Mouse (Mus musculus): ENCODE results near the gene Tinf2.

The Tinf2 gene

DNA sequence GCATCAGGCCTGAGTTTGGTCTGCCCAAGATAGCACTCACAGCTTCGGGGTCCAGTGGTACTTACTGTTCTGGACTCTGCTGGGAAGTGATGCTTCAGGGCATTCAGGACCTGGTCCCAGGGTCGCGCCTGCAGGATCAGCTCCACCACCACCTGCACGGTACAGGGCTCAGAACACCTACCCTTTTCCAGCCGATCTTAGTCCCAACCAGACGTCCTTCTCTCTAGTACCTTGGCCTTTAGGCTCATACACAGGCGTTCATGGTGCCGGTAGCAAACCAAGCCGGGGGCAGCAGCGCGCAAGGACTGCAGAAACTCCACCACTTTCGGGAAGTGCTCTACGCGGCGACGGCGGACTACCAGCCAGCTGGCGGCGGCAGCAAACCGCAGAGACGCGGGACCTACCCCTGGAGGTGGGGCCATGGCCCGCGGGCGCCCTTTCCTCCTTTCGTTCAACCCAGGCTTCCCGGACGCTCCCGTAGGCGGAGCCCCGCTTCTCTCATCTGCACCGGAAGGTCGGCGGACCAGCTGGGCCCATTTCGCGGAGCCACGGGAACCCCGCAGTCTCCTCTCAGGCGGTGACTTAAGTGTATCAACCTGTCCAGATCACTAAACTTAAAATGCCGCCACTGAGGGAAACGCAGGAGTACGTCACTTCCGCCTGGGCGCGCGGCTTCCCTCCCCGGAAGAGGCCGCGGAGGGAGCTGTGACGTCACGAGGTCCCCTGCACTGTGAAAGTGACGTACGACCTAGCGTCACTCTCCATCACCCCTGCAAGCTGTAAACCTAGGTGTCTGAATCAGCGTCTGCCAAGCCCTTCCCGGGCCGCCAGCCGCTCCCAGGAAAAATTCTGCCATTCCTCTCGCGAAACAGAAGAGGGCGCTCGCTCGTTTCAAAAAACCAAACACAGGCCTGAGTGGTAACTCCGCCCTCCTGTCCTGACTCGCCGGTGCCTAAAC, at the start of gene Tinf2:
Tinf2 (minus strand) TSS at position 661 of the 958 bp plus-strand sequence.
- peak; percentile 96 for DNase-seq (ENCODE audit: low read depth, low spot score)

GRCm38 (mm10) chr14:55730531-55731032, 49.0 kb upstream of the Tinf2 start:
- no peak for DNase-seq (ENCODE audit: low read depth, low spot score)

- DNase-seq (ENCODE audit: low read depth, low spot score), result no peak
Observed at GRCm38 (mm10) chr14:55730116-55730515, 48.5 kb upstream of the Tinf2 start.

- DNase-seq (ENCODE audit: low read depth, low spot score), result no peak
Observed at GRCm38 (mm10) chr14:55727889-55728685, 46.5 kb upstream of the Tinf2 start.

GRCm38 (mm10) chr14:55726261-55726660, 44.6 kb upstream of the Tinf2 start:
- no peak for DNase-seq (ENCODE audit: low read depth, low spot score)

DNA sequence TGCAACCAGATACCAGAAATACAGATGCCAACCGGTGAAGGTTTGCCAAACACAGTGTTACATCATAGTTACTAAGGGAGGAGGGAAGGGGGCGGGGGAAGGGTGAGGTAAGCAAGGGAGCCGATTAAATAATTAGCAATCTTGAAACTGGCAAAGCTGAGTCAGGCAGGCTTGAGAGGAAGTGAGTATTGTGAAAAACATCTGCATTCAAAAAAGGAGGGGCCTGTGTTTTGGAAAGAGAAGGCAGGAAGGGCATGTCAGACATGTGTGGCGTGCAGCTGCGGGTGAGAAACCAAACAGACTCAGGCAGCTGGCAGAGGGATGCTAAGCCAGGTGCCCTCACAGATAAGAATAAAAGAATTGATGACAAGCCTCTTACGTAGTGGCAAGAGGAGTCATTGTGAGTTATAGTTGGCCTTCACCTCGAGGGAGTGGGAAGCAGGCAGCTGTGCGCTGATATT, 42.8 kb upstream of the Tinf2 start:
- DNase-seq (ENCODE audit: low read depth, low spot score), result no peak

DNA sequence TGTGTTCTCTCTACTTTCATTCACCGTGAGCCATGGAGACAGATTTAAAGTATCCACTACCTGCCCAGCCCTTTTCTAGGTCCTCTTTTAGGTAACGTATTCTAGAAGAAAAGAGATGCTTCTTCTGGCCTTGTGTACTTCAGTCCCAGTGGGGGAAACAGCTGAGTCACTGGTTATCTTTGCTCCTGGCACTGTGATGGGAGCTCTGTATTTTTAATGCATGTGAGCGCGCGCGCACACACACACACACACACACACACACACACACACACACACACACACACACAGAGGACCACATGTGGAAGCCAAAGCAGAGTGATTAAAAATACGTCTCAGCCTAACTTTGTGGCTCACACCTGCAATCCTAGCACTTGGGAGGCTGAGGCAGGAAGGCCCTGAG, 41.8 kb upstream of the Tinf2 start:
- DNase-seq (ENCODE audit: low read depth, low spot score), result no peak

GRCm38 (mm10) chr14:55722438-55722945, 40.9 kb upstream of the Tinf2 start:
- DNase-seq (ENCODE audit: low read depth, low spot score), result no peak

DNA sequence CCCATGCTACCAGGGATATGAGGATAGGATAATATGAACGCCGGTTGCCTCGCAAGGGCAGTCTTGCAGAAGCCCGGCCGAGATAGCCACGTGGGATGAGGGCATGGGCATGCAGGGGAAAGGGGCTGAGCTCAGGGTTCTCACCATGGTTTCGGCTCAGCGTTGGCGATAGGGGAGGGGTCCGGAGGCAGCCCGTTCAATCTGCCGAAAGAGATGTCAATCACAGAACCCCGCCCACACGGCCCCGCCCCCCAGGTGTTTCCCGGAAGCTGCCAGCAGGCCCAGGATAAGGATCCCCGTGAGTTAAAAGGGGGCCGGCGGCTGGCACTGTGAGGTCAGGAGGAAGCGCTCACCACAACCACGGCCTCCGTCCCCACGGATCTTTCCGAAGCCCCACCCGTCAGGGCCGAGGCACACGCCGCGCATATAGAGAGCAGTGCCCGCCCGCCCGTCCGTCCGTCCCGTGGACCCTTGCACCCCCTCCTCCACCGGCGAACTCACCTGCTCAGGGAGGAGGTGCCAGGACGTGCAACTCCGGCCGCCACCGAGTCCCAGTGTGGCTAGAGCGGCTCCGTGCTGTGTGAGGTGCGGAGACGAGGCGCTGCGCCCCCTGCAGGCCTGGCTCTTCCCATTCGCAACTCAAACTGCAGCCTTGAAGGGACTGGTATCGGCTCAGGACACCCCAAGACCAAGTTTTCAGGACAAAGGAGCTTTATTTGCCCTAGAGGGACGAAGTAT, 40.2 kb upstream of the Tinf2 start, which contains the start of gene Rabggta:
Rabggta (minus strand) TSS at position 564 of the 738 bp plus-strand sequence.
- peak; percentile 90 for DNase-seq (ENCODE audit: low read depth, low spot score)

DNA sequence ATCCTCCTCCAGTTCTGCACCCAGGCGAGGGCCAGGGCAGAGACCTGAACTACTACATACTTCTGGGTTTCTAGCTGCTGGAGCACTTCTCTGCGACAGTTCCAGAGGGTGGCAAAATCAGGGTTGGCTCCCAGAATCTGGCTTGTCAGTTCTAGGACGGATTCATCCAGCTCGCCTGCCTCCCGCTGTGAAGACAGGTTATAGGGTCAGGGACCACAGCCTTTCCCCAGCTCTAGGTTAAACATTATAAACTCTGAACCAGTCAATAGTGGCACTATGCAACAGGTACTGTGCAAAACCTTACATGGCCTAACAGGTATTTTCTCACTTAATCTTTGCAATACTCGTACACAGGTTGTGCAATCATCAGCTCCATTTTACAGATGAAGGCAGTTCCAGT, 39.5 kb upstream of the Tinf2 start:
- no peak for DNase-seq (ENCODE audit: low read depth, low spot score)

- DNase-seq (ENCODE audit: low read depth, low spot score), result no peak
Observed at GRCm38 (mm10) chr14:55720666-55721065, 39.0 kb upstream of the Tinf2 start.

DNA sequence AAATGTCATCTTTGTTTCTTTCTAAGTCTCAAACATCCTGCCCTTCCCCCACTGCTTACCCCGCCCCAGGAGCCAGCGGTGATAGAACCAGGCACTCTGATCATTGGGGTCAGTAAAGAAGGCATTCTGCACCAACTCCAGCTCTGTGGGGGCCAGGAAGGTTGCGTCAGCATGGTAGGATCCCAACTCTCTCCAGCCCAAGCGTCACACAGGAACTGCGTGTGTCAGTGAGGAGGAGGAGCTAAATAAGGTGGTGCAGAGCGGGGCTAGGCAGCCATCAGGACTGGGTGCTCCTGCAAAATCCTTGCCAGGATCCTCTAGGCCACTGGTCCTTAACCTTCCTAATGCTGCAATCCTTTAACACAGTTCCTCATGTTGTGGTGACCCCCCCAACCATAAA, 38.1 kb upstream of the Tinf2 start:
- DNase-seq (ENCODE audit: low read depth, low spot score), result no peak

DNA sequence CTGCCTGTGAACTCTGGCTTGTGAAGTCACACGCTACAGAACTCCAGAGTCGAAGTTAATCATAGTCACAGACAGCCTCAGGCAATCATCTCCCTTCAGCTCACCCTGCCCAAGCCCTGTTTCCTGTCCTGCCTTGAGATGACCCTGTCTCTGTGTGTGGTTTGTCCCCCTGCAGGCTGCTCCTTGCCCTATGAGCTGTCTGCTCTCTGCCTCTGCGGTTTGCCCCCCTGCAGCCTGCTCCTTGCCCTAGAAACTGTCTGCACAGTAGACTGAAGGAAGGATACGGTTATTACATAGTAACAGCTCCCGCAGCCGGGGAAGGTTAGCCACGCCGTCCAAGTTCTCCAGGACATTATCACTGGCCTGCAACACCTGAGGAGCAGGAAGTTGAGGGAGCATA, 35.3 kb upstream of the Tinf2 start:
- DNase-seq (ENCODE audit: low read depth, low spot score), result no peak

- no peak for DNase-seq (ENCODE audit: low read depth, low spot score)
Observed at GRCm38 (mm10) chr14:55716271-55716670, 34.7 kb upstream of the Tinf2 start.

GRCm38 (mm10) chr14:55714893-55715292, 33.3 kb upstream of the Tinf2 start:
- no peak for DNase-seq (ENCODE audit: low read depth, low spot score)

DNA sequence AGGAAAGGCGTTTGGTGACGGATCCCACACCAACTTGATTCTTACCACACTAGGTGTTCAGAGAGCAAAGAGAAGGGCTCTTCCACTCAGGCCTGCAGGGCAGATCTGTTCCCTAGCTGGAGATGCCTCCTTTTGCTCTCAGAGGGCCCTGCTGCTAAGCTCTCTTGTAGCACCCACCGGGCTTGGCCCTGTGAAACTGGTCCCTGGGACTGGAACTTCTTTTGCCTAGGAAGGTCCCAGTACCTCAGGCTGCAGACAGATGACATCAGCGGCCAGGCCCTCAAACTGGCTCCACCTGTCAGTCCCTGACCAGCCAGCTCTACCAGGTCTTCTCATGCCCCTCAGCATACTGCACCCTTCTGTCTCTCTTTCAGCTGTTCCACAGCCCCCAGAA, 32.1 kb upstream of the Tinf2 start, which contains the start of gene Tgm1:
Tgm1 (minus strand) TSS at position 198 of the 394 bp plus-strand sequence.
- no peak for DNase-seq (ENCODE audit: low read depth, low spot score)

- DNase-seq (ENCODE audit: low read depth, low spot score), result no peak
Observed at GRCm38 (mm10) chr14:55713007-55713728, 31.5 kb upstream of the Tinf2 start.

- DNase-seq (ENCODE audit: low read depth, low spot score), result no peak
Observed at GRCm38 (mm10) chr14:55711786-55712185, 30.2 kb upstream of the Tinf2 start.

DNA sequence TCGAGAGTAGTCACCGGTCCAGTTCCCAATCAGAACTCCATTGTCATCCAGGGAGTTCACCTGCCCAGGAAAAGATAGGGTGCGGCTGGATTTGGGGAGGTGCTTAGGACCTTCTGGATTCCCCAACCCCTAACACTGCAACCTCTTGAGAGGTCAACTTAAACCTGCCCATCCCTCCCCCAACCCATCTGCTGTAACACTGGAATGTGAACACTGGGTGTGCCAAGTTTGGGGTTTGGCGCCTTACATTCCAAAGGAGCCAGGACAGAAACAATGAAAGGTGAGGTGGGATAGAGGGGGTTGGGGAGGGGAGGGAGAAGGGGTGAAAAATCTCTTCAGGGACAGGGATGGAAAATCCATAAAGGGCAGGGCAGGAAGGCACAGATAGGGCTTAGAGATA, 27.9 kb upstream of the Tinf2 start:
- DNase-seq (ENCODE audit: low read depth, low spot score), result peak; percentile 61

GRCm38 (mm10) chr14:55707397-55707796, 25.8 kb upstream of the Tinf2 start:
- no peak for DNase-seq (ENCODE audit: low read depth, low spot score)

Data from WW6 (cell line).